In the genomic region with DNA sequence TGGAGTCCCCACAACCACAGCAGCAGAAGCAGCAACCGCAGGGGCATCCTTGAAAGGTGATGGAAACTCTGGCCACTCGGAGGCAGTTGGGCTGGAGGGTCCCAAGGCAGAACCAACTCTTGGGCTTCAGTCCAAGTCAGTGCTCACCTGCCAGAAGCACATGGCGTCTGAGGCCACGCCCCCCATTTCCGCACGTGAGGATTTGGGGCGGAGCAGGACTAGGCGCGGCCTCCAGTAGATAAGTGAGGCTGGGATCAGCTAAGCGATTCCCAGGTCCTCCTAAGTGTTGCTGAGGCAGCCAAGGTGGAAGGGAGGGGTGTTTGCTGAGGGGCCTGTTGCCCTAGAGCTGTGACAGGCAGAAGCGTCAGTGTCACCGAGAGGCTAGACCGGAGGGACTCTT, we compare ENCODE assay signal across 8 mouse cellular contexts. TPM values are rescaled to one million over a fixed set of nuclear protein-coding genes. Genes with fewer than 3 reads are reported as not detected.
DNase-seq lines count a peak whose midpoint lies in the region; ATAC-seq and TF ChIP-seq lines count a peak whose summit lies in the region.

No protein-coding gene starts in this region.

- H3K36me3 ChIP-seq in forebrain, embryonic 14.5 days (ENCODE audit: control insufficient read depth, insufficient read depth, low read length): no peaks in the 10 kb centered on the region
- no peaks in the 10 kb centered on the region for H3K36me3 ChIP-seq in liver, embryonic 13.5 days
- H3K36me3 ChIP-seq in stomach, postnatal 0 days (ENCODE audit: control insufficient read depth, insufficient read depth, low read length): no peaks in the 10 kb centered on the region

- ATAC-seq in CD4-positive, CD25-positive, alpha-beta regulatory T cell, adult 4 months: peak; percentile 72
- no peak for ATAC-seq in forebrain, embryonic 14.5 days
- ATAC-seq in liver, embryonic 13.5 days (ENCODE audit: low read depth): peak; percentile 46
- peak; percentile 53 for ATAC-seq in stomach, postnatal 0 days (ENCODE audit: low FRiP score, low TSS enrichment)

- H3K27ac ChIP-seq in forebrain, embryonic 14.5 days (ENCODE audit: low read depth, low read length): no peak overlapping the region
- no peak overlapping the region for H3K27ac ChIP-seq in liver, embryonic 13.5 days
- no peak overlapping the region for H3K27ac ChIP-seq in stomach, postnatal 0 days (replicated peaks)

- H3K4me3 ChIP-seq in forebrain, embryonic 14.5 days (ENCODE audit: low read depth, low read length): peak overlapping the region; percentile 4; the same call in 1 of the 2 replicates
- H3K4me3 ChIP-seq in liver, embryonic 13.5 days (replicated peaks): 0 out of 2 replicates have a peak overlapping the region, but pooled peaks have one; percentile 22
- no peak overlapping the region for H3K4me3 ChIP-seq in stomach, postnatal 0 days (ENCODE audit: low read depth, low read length)

- DNase-seq in A20 (ENCODE audit: low read depth, low spot score): peak; percentile 46
- peak; percentile 37 for DNase-seq in forebrain, embryonic 14.5 days (ENCODE audit: low spot score)
- DNase-seq in liver, embryonic 13.5 days: peak; percentile 56
- peak; percentile 82 for DNase-seq in stomach, postnatal 0 days (ENCODE audit: low spot score)
- DNase-seq in left cerebral cortex, postnatal 14 days (ENCODE audit: low spot score in 2 of 2): no peak
- DNase-seq in right cerebral cortex, postnatal 10 days (ENCODE audit: low spot score in 2 of 2): no peak
- no peak for DNase-seq in kidney, adult 9 months

- TF ChIP-seq EP300 in stomach, postnatal 0 days (optimal IDR thresholded peaks at IDR 0.05): no peak

- H3K4me2 ChIP-seq in forebrain, embryonic 14.5 days (ENCODE audit: low read length): peak overlapping the region; percentile 38
- peak overlapping the region; percentile 44 for H3K4me2 ChIP-seq in liver, embryonic 13.5 days
- H3K4me2 ChIP-seq in stomach, postnatal 0 days (replicated peaks; ENCODE audit: low read depth): no peak overlapping the region; the same call in 1 of the 2 replicates

- WGBS in forebrain, embryonic 14.5 days: 3% methylated on average over 13 of the region's 13 CpGs
- WGBS in liver, embryonic 13.5 days (ENCODE audit: insufficient replicate concordance): under 1% methylated on average over 13 of the region's 13 CpGs
- 6% methylated on average over 13 of the region's 13 CpGs for WGBS in stomach, postnatal 0 days

- no peak overlapping the region for H3K9ac ChIP-seq in forebrain, embryonic 14.5 days (ENCODE audit: low read length)
- H3K9ac ChIP-seq in liver, embryonic 13.5 days: no peak overlapping the region
- no peak overlapping the region for H3K9ac ChIP-seq in stomach, postnatal 0 days (ENCODE audit: low read length)

- no peak for TF ChIP-seq CTCF in stomach, postnatal 0 days (IDR thresholded peaks at IDR 0.05; ENCODE audit: low read depth)

- peaks cover 5% of the 10 kb centered on the region; the same call in 1 of the 2 replicates for H3K27me3 ChIP-seq in forebrain, embryonic 14.5 days (replicated peaks; ENCODE audit: control insufficient read depth, insufficient read depth, low read length)
- peaks cover 75% of the 10 kb centered on the region for H3K27me3 ChIP-seq in liver, embryonic 13.5 days
- H3K27me3 ChIP-seq in stomach, postnatal 0 days (ENCODE audit: control insufficient read depth, insufficient read depth, low read length): no peaks in the 10 kb centered on the region

- H3K4me1 ChIP-seq in forebrain, embryonic 14.5 days (ENCODE audit: control insufficient read depth, insufficient read depth, low read length): peaks cover 8% of the 10 kb centered on the region
- peaks cover 38% of the 10 kb centered on the region for H3K4me1 ChIP-seq in liver, embryonic 13.5 days (replicated peaks)
- 0 out of 2 replicates have a peak, but pooled peaks cover 4% of the 10 kb centered on the region for H3K4me1 ChIP-seq in stomach, postnatal 0 days (replicated peaks; ENCODE audit: control insufficient read depth, insufficient read depth)

- no peaks in the 10 kb centered on the region for H3K9me3 ChIP-seq in forebrain, embryonic 14.5 days (replicated peaks; ENCODE audit: control insufficient read depth, low read length)
- H3K9me3 ChIP-seq in liver, embryonic 13.5 days (replicated peaks): 0 out of 2 replicates have a peak, but pooled peaks cover 3% of the 10 kb centered on the region
- H3K9me3 ChIP-seq in stomach, postnatal 0 days (ENCODE audit: control insufficient read depth, low read length): no peaks in the 10 kb centered on the region

- intact Hi-C loops in left cerebral cortex, postnatal 14 days (cut with DNase I): no loop called here

RNA-seq across cellular contexts. Expression of a gene that starts 0.9 kb away (rescaled TPM):
- not detected for polyA plus RNA-seq in CD4-positive, CD25-positive, alpha-beta regulatory T cell, adult 4 months (2017; shearing (Covaris generic))
- 4.8 and 8.2 TPM in 2 replicates for polyA plus RNA-seq in forebrain, embryonic 14.5 days (2014; fragmentation: Nextera tagmentation; extraction: Ambion mirVana)
- polyA plus RNA-seq in liver, embryonic 13.5 days (2015; fragmentation: Nextera tagmentation; extraction: Ambion mirVana): 0.17 and 0.28 TPM in 2 replicates
- polyA plus RNA-seq in stomach, postnatal 0 days (2015; fragmentation: Nextera tagmentation; extraction: Ambion mirVana): 0.22 and 0.27 TPM in 2 replicates
- 1 to 10 TPM; 1.6 to 2.8 TPM for total RNA-seq in left cerebral cortex, postnatal 14 days (2021)

RNA-seq across cellular contexts. Expression of a gene that starts 11.2 kb away (rescaled TPM):
- 10 to 100 TPM in 1 of 2 experiments, 1 to 10 TPM in 1; 10.0 to 30.1 TPM for polyA plus RNA-seq in CD4-positive, CD25-positive, alpha-beta regulatory T cell, adult 4 months (2017; shearing (Covaris generic))
- 3.4 TPM in 2 replicates for polyA plus RNA-seq in forebrain, embryonic 14.5 days (2014; fragmentation: Nextera tagmentation; extraction: Ambion mirVana)
- polyA plus RNA-seq in liver, embryonic 13.5 days (2015; fragmentation: Nextera tagmentation; extraction: Ambion mirVana): 3.6 and 4.4 TPM in 2 replicates
- polyA plus RNA-seq in stomach, postnatal 0 days (2015; fragmentation: Nextera tagmentation; extraction: Ambion mirVana): 8.4 and 8.8 TPM in 2 replicates
- total RNA-seq in left cerebral cortex, postnatal 14 days (2021): 100 to 1,000 TPM; 167 to 183 TPM

RNA-seq across cellular contexts. Expression of a gene that starts 15.5 kb away (rescaled TPM):
- 10 to 100 TPM; 63.0 to 77.3 TPM for polyA plus RNA-seq in CD4-positive, CD25-positive, alpha-beta regulatory T cell, adult 4 months (2017; shearing (Covaris generic))
- polyA plus RNA-seq in forebrain, embryonic 14.5 days (2014; fragmentation: Nextera tagmentation; extraction: Ambion mirVana): 141 and 155 TPM in 2 replicates
- polyA plus RNA-seq in liver, embryonic 13.5 days (2015; fragmentation: Nextera tagmentation; extraction: Ambion mirVana): 85.9 and 89.4 TPM in 2 replicates
- 96.9 and 103 TPM in 2 replicates for polyA plus RNA-seq in stomach, postnatal 0 days (2015; fragmentation: Nextera tagmentation; extraction: Ambion mirVana)
- 10 to 100 TPM; 84.3 to 88.7 TPM for total RNA-seq in left cerebral cortex, postnatal 14 days (2021)

RNA-seq across cellular contexts. Expression of a gene that starts 15.9 kb away (rescaled TPM):
- polyA plus RNA-seq in CD4-positive, CD25-positive, alpha-beta regulatory T cell, adult 4 months (2017; shearing (Covaris generic)): 10 to 100 TPM in 1 of 2 experiments, 1 to 10 TPM in 1; 9.1 to 17.8 TPM
- polyA plus RNA-seq in forebrain, embryonic 14.5 days (2014; fragmentation: Nextera tagmentation; extraction: Ambion mirVana): 11.1 and 14.0 TPM in 2 replicates
- 4.0 and 4.3 TPM in 2 replicates for polyA plus RNA-seq in liver, embryonic 13.5 days (2015; fragmentation: Nextera tagmentation; extraction: Ambion mirVana)
- 11.3 and 11.8 TPM in 2 replicates for polyA plus RNA-seq in stomach, postnatal 0 days (2015; fragmentation: Nextera tagmentation; extraction: Ambion mirVana)
- 10 to 100 TPM; 19.6 to 21.9 TPM for total RNA-seq in left cerebral cortex, postnatal 14 days (2021)

RNA-seq across cellular contexts. Expression of a gene that starts 45.3 kb away (rescaled TPM):
- polyA plus RNA-seq in CD4-positive, CD25-positive, alpha-beta regulatory T cell, adult 4 months (2017; shearing (Covaris generic)): 10 to 100 TPM; 23.1 to 29.0 TPM
- 10.1 and 11.9 TPM in 2 replicates for polyA plus RNA-seq in forebrain, embryonic 14.5 days (2014; fragmentation: Nextera tagmentation; extraction: Ambion mirVana)
- 5.6 and 6.4 TPM in 2 replicates for polyA plus RNA-seq in liver, embryonic 13.5 days (2015; fragmentation: Nextera tagmentation; extraction: Ambion mirVana)
- 6.5 and 6.7 TPM in 2 replicates for polyA plus RNA-seq in stomach, postnatal 0 days (2015; fragmentation: Nextera tagmentation; extraction: Ambion mirVana)
- 10 to 100 TPM; 11.5 to 12.6 TPM for total RNA-seq in left cerebral cortex, postnatal 14 days (2021)

Comparison
In these comparisons a context has a peak if more than half of its experiments do, and no peak if none do; other contexts are left out.
1. DNase-seq: peak in A20 (single experiment), forebrain, embryonic 14.5 days (single experiment), liver, embryonic 13.5 days (single experiment) and stomach, postnatal 0 days (single experiment); none in left cerebral cortex, postnatal 14 days (0 of 2), right cerebral cortex, postnatal 10 days (0 of 2) and kidney, adult 9 months (single experiment).